Mouse (Mus musculus) monocyte, adult 2 months (primary cell): ENCODE measurements around the gene Psmc1.

Source experiments
- DNase-seq, 2 experiments: peaks; one replicate each; pipeline ENCODE4 v3.0.0; 2022; ENCODE audit warnings: low spot score in 2 of 2, low read depth in 1 of 2

Psmc1 gene

GRCm38 (mm10) chr12:100124913-100125798, 15.2 kb downstream of the Psmc1 start:
- DNase-seq = no peak

GRCm38 (mm10) chr12:100126968-100127865, 17.3 kb downstream of the Psmc1 start:
- DNase-seq = no peak

GRCm38 (mm10) chr12:100127866-100128480, 18.0 kb downstream of the Psmc1 start:
- no peak for DNase-seq

- no peak for DNase-seq
These were observed 18.6 kb downstream of the Psmc1 start for GRCm38 (mm10) chr12:100128522-100128921.

- DNase-seq = no peak
These were observed 19.0 kb downstream of the Psmc1 start for GRCm38 (mm10) chr12:100128961-100129360.

GRCm38 (mm10) chr12:100131167-100131566, 21.2 kb downstream of the Psmc1 start:
- no peak for DNase-seq

GRCm38 (mm10) chr12:100131655-100132054, 21.7 kb downstream of the Psmc1 start:
- peak; percentile 10 to 39 for DNase-seq

GRCm38 (mm10) chr12:100134395-100134936, 24.5 kb downstream of the Psmc1 start:
- no peak for DNase-seq

GRCm38 (mm10) chr12:100135117-100135516, 25.2 kb downstream of the Psmc1 start:
- DNase-seq = no peak

- DNase-seq = no peak
These were observed 33.0 kb downstream of the Psmc1 start for GRCm38 (mm10) chr12:100142848-100143523.

- DNase-seq = no peak
These were observed 33.8 kb downstream of the Psmc1 start for GRCm38 (mm10) chr12:100143737-100144136.

- no peak for DNase-seq
These were observed 34.3 kb downstream of the Psmc1 start for GRCm38 (mm10) chr12:100144269-100144668.

- no peak for DNase-seq
These were observed 42.5 kb downstream of the Psmc1 start for GRCm38 (mm10) chr12:100152466-100152865.

- peak; percentile 76 to 77 for DNase-seq
These were observed 49.5 kb downstream of the Psmc1 start, which contains the start of gene Nrde2 for GRCm38 (mm10) chr12:100159261-100159975. Gene Nrde2, minus strand, starts transcription at chr12:100159653.

- DNase-seq = no peak
These were observed 55.1 kb downstream of the Psmc1 start for GRCm38 (mm10) chr12:100164991-100165500.

- no peak for DNase-seq
These were observed 56.2 kb downstream of the Psmc1 start for GRCm38 (mm10) chr12:100166177-100166576.

GRCm38 (mm10) chr12:100166939-100167338, 57.0 kb downstream of the Psmc1 start:
- no peak for DNase-seq

- no peak for DNase-seq
These were observed 57.5 kb downstream of the Psmc1 start for GRCm38 (mm10) chr12:100167502-100167901.
